Mouse (Mus musculus) bone marrow, adult 2 months (tissue): ENCODE measurements at regions not wholly inside any gene's neighbourhood (a gene's known extent, or its start where the extent isn't known, plus 50 kb on each side); places are given as distances from the start of the nearest gene placed in this dataset.

Experiments
- H3K27ac ChIP-seq: fragments of 200-500 bp; 2 replicates; pipeline ENCODE4 v1.5.1; 2012; ENCODE audit warnings: low read depth, mild to moderate bottlenecking, control low read depth, inconsistent platforms, low read length; ENCODE audit not compliant: control insufficient read depth, poor library complexity, insufficient read depth
- H3K4me1 ChIP-seq: fragments of 200-500 bp; 2 replicates; pipeline ENCODE4 v1.6.1; 2011; ENCODE audit warnings: low read length; ENCODE audit not compliant: control insufficient read depth, insufficient read depth
- H3K4me3 ChIP-seq: fragments of 200-500 bp; replicated peaks from 2 replicates; pipeline ENCODE3; 2011; ENCODE audit warnings: mild to moderate bottlenecking, low read depth, low read length, control low read depth; ENCODE audit not compliant: control insufficient read depth
- CTCF ChIP-seq: fragments of 200-500 bp; IDR thresholded peaks from 2 replicates; pipeline ENCODE4 v1.5.1; 2011; ENCODE audit warnings: low read length, control low read depth; ENCODE audit not compliant: control insufficient read depth, insufficient read depth
- POLR2A ChIP-seq: fragments of 200-500 bp; IDR thresholded peaks from 2 replicates; pipeline ENCODE4 v1.6.1; 2011; ENCODE audit warnings: low read depth, mild to moderate bottlenecking, control low read depth, low read length, borderline replicate concordance; ENCODE audit not compliant: control insufficient read depth
- WGBS: fragments of 180-500 bp; shearing (Covaris S2); methylation state at CpG from one replicate; pipeline ENCODE4 v1.1.7; 2018; 5-methylcytosine and 5-hydroxymethylcytosine counted together

DNA sequence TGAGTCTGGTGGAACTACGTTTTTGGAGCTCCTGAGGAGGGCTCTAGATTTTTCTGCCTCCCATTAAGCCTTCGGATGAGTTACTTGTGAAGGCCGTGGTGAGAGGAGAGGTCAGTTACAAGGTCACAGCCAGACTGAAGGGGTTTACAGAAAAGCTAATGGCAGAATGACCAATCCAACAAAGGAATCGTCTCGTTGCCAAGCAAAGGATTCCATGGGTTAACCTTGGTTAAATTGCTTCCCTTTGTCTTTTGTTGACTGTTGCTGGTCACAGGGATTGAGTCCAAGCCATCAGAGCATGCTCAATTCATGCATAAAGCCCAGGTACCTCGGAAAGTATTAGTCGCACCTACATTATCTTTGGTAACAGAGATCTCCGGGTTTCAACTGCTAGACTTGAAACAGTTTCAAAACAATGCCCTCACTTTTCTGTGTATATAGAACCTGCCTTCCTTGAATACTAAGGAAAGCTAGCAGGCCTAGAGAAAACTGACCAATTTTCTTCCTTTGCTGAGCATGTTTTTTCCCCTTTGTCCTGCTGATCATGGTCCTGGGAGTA is 100.3 kb downstream of the Etaa1 start:
- H3K27ac ChIP-seq = no peak overlapping the region
- 78% methylated on average over 8 of the region's 8 CpGs for WGBS
- H3K4me1 ChIP-seq = no peaks in the 10 kb centered on the region
- TF ChIP-seq POLR2A (no peak), CTCF (no peak)
- H3K4me3 ChIP-seq = no peak overlapping the region

- no peaks in the 10 kb centered on the region for H3K4me1 ChIP-seq
Measured at GRCm38 (mm10) chr11:17853832-17854231, 99.8 kb downstream of the Etaa1 start.

GRCm38 (mm10) chr11:17859364-17860131 is 94.1 kb downstream of the Etaa1 start:
- H3K4me3 ChIP-seq = no peak overlapping the region
- no peaks in the 10 kb centered on the region for H3K4me1 ChIP-seq
- no peak overlapping the region for H3K27ac ChIP-seq
- TF ChIP-seq CTCF (no peak), POLR2A (no peak)
- 53% methylated on average over 9 of the region's 9 CpGs for WGBS

More at GRCm38 (mm10) chr11:17853832-17854231, 99.8 kb downstream of the Etaa1 start:
- Histone ChIP-seq H3K4me3 (no peak overlapping the region), H3K27ac (no peak overlapping the region)
- TF ChIP-seq CTCF (no peak), POLR2A (no peak)
- WGBS = 63% methylated on average over 3 of the region's 3 CpGs

DNA sequence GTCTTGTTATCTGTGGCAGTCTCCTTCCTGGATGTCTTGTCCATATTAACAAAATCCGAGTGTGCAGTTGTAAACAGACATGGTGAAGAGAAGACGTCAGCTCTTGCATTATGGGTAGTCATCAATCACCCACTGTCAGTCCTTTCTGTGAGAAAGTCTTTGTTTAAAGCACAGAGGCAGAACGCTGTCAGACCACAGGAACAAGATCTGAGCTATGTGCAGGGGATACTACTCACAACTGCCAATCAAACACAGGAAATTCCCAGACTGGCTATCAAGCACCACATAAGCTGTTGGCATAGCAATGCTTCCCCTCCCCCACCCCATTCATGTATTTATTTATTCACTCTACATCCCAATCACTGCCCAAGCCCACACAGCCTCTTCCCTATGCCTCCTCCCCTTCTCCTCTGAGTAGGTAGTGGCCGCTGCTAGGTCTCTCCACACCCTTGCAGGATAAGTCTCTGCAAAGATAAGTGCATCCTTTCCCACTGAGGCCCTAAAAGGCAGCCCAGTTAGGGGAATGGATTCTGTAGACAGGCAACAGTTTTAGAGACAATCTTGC is 88.8 kb downstream of the Etaa1 start:
- TF ChIP-seq POLR2A (no peak), CTCF (no peak)
- no peak overlapping the region for H3K4me3 ChIP-seq
- no peaks in the 10 kb centered on the region for H3K4me1 ChIP-seq
- 24% methylated on average over 4 of the region's 4 CpGs for WGBS
- H3K27ac ChIP-seq = no peak overlapping the region

DNA sequence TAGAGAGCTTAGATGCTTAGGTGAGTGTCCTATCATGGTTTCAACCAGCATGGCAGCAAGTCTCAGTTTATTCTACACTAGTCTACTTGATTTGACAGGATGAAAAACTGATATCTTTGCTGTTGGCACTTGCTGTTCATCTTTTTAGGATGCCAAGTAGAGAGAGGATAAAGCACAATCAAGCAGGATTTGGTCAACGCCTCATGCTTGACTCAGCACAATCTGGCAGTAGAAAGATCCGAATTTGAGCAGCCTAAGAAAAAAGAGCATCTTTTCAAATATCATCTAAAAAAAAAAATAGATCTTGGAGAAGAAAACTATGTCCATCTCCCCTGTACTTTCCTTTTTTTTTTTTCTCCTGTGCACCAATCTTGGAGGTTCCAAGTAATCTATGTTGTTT is 83.0 kb downstream of the Etaa1 start:
- no peak overlapping the region for H3K27ac ChIP-seq
- no peak overlapping the region for H3K4me3 ChIP-seq
- H3K4me1 ChIP-seq = no peaks in the 10 kb centered on the region
- TF ChIP-seq POLR2A = no peak
- no peak for TF ChIP-seq CTCF
- WGBS = 71% methylated on average over 2 of the region's 2 CpGs

DNA sequence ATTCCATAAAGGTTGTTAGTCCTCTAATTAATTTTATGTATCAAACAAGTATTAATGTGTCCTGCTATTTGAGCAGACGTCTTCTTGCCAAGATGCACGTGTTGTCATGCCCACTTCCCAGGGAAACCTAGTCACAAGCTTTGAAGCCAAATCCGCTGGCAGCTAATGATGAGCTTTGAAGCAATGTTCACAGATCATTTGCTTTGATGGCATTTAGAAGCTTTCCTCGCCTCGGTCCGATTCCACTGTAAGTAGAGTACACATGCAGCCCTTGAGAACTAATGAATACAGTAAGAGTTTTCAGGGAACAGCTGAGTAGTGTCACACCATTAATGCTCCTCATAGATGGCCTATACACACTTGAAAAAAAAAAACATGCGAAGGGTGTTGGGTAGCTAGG is 81.8 kb downstream of the Etaa1 start:
- H3K4me3 ChIP-seq = no peak overlapping the region
- no peaks in the 10 kb centered on the region for H3K4me1 ChIP-seq
- 73% methylated on average over 7 of the region's 7 CpGs for WGBS
- TF ChIP-seq POLR2A (no peak), CTCF (no peak)
- no peak overlapping the region for H3K27ac ChIP-seq

DNA sequence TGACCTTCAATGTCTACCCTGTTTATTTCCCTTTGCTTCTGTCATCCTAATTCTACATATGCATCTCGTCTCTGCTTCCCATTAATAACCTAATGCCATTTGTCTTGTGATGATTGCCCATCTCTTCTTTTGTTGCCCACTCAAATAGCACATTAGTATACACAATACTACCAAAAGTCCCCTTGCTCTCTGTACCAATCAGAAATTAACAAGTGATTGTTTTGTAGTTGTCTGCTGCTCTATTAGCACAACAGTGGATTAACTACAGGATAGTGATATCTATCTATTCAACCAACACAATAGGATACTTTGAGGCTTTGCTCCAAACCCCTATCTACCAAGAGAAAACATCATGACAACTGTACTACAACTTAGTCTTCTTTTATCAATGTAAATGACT is 70.4 kb downstream of the Etaa1 start:
- WGBS = 54% methylated on average over 1 of the region's 1 CpGs
- Histone ChIP-seq H3K4me3 (no peak overlapping the region), H3K4me1 (no peaks in the 10 kb centered on the region), H3K27ac (no peak overlapping the region)
- TF ChIP-seq POLR2A (no peak), CTCF (no peak)
